Mouse (Mus musculus) CD4-positive, CD25-positive, alpha-beta regulatory T cell, adult 2 months (primary cell): Measurements from ENCODE around the gene Zbtb26.

Experiments
- DNase-seq: peaks from one replicate; pipeline ENCODE4 v3.0.0-alpha.2; 2012; ENCODE audit warnings: low read depth, low spot score

Zbtb26 gene

DNA sequence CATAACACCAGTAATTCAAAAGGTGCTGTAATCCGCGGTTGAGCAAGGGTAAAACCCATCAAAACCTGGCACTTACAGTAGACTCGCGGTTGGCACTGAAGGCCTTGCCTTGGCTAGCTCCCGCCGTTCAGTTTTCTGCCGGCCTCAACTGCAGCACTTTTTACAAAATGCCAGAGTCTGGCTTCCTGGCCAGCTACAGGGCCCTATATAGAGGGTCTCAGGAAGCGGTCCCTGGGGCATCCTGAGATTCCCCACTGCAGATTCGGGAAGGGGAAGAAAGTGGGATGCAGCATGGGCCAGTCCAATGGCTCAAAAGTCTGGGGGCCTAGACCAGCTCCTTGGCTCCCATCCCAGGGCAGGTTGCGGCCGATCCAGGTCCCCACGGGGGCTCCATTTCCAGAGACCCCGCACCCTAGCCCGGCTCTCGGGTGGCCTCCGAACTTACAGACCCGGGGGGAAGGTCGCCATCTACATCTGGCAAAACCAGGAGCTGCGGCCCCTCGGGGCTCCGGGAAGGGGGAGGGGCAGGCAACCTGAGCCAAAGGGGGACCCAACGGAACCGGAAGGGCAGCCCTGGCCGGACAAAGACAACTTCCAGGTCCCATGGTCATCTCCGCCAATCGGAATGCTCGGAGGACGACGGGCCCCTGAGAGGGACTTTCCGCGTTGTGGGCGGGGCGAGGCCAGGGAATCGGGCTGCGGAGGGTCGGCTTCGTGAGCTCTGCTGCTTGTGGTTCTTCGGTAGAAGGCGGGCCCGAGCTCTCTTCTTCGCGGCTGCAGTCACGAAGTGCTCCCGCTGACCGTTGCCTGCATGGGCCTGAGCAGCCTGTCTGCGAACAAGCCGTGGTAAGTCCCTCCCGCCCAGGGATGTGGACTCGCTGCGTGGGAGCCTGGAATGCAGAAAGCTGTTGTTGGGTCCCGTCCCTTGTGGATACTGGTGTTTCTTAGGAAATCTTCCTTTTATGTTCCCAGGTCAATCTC, at the start of gene Zbtb26, which contains the start of the genes Zbtb6 and Rabgap1:
Zbtb26 (minus strand) TSS at position 525 of the 981 bp plus-strand sequence.
Zbtb6 (minus strand) TSS at position 561 of the 981 bp plus-strand sequence.
Rabgap1 (plus strand) TSS at position 669 of the 981 bp plus-strand sequence.
- peak; percentile 93 for DNase-seq

DNA sequence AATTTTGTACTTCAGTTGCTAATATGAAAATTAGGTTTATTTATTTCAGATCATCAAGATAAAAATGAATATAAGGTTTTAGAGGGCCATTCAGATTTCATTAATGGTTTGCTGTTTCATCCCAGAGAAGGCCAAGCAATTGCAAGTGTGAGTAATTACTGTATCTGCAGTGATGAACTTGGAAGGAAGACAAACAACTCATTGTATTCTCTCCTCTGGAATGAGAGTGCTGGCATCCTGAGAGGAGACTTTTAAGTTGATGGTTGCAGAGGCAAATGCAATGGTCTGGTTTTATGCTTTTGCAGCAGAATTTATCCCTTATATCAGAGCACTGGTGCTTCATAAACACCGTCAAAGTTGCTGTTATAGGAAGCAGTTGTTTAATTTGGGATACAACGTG, 46.0 kb upstream of the Zbtb26 start:
- no peak for DNase-seq

DNA sequence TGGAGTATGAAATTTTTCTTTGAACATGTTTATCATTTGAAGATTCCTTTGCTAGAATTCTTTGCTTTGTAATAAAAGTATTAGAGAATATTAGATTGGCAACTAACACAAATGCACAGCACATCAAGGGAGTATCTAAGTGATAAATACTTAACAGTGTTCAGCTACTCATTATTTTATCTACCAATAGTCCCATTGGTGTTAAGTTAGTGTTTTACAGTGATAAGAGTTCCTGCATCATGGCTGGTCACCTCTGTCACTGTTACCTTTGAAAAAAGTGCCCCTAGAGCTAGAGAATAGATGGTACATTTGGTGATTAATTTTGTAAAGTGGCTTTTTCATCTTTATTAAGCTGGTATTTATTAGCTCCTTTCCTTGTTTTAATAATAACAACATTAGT, 43.5 kb upstream of the Zbtb26 start:
- no peak for DNase-seq

DNA sequence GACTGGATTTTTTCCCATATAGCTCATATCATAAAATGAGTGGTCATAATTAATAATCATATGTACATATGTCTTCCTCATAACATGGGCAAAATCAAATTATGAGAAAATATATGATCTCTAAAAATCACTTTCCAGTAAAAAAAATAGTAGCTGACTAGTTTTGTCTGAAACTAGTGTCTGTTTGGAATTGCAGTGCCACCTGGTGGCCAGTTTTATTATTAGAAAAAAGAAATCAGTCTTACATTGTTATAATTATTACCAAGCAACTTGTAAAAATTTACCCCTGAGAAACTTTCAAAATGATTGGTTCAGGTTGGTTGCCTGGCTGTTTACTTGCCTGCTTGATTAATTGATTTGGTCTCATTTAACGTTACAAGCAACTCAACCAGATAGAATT, 42.4 kb upstream of the Zbtb26 start:
- peak; percentile 73 for DNase-seq

DNA sequence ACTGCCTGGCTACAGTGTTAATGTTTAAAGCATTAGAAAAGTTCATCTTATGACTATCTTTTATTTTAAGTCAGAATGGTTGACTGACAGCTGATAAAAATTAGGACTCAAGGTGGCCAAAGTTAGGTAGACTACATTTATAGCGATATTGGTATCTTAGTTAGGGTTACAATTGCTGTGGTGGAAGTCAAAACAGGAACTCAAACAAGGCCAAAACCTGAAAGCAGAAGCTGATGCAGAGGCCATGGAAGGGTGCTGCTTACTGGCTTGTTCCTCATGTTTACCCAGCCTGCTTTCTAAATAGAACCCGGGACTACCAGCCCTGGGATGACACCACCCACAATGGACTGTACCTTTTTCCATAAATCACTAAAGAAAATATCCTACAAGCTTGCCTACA, 41.2 kb upstream of the Zbtb26 start:
- DNase-seq = no peak

DNA sequence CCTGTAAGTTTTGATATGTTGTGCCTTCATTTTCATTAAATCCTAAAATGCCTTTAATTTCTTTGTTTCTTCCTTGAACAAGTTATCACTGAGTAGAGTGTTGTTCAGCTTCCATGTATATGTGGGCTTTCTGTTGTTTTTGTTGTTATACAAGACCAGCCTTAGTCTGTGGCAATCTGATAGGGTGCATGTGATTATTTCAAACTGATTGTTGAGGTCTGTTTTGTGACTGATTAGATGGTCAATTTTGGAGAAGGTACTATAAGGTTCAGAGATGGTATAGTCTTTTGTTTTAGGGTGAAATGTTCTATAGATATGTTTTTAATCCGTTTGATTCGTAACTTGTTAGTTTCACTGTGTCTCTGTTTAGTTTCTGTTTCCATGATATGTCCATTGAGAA, 37.1 kb upstream of the Zbtb26 start:
- no peak for DNase-seq

DNA sequence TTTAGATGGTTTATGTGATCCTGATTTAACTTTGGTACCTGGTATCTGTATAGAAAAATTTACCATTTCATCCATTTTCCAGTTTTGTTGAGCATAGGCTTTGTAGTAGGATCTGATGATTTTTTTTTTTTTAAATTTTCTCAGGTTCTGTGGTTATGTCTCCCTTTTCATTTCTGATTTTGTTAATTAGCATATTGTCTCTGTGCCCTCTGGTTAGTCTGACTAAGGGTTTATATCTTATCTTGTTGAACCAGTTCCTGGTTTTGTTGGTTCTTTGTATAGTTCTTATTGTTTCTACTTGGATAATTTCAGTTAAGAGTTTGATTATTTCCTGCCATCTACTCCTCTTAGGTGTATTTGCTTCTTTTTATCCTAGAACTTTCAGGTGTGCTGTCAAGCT, 36.6 kb upstream of the Zbtb26 start:
- DNase-seq = no peak

DNA sequence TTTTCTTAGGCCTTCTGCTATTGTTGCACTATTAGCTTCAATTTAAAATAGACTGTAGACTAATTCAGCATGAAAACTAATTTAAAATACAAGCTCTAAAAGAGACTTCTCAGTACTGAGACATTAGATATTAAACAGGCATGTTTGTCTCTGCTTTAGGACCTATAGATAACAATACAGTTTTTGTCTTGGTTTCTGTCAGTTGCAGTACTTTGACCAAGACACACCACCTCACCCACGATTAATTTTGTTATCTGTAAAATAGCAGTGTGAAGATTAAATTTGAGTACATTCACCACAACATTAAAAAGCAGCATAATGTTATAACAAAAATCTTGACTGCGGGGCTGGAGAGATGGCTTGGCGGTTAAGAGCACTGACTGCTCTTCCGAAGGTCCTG, 23.3 kb upstream of the Zbtb26 start:
- DNase-seq = no peak

DNA sequence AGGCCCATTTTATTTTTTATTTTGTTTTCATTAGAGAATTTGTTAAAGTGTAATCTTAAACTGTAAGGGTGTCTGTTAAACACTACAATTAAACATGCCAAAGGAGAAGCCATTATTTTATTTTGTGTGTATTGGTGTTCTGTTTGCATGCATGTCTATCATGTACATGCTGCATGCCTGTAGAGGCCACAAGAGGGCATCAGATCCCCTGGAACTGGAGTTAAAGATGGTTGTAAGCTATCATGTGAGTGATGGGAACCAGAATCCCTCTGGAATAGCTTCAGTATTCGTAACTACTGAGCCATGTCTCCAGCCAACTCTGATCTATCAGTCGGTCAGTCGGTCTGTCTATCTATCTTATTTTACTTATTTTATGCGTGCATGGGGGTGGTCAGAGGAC, 17.8 kb upstream of the Zbtb26 start:
- no peak for DNase-seq

DNA sequence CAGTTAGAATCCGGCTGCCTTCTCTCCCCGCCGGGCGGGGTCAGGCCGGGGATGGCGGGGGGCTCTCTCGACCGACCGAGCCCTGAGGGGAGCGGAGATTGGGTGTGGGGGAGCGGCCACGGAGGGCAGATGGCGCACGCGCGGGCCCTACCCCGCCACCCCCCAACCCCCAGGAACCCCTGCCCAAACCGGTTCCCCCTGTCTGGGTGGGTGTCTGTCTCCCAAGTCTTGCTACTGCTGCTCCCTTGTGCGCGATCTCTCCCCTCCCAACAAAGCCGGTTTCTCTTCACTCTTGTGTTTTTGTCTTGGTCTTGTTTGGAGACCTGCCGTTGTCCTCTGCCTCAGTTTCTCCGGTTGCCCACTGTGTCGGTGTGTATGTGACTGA, 9.4 kb upstream of the Zbtb26 start:
- DNase-seq = no peak

DNA sequence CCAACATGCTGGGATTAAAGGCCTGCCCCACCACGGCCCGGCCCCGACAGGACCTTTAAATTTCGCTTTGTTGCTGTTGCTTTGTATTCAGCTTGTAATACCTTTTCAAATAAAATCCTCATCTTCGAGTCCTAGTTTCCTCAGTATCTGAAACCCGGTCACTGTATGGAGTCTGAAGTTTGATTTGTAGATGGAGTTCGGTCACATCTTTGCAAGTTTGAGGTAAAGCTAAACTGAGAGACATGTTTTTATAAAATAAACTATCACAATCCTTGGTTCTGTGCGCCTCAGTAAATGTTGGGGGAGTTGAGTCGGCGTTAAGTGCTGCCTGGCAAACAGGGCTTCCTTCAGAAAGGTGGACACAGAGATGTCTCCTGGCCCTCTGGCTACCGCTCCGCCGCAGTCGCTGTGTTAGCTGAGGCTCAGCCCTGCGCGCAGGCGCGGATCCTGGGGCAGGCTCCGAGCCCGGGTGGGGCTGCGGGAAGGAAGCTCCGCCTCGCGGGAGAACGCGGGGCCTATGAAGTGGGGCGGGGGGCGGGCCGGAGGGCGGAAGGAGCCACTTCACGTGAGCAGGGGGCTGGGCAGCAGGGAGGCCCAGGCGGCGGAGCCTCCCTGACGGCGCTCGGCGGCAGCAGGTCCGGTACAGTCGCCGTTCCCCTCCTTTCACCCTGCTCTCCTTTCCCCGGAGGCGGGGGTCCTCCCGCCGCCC, 8.9 kb upstream of the Zbtb26 start:
- peak; percentile 97 for DNase-seq

DNA sequence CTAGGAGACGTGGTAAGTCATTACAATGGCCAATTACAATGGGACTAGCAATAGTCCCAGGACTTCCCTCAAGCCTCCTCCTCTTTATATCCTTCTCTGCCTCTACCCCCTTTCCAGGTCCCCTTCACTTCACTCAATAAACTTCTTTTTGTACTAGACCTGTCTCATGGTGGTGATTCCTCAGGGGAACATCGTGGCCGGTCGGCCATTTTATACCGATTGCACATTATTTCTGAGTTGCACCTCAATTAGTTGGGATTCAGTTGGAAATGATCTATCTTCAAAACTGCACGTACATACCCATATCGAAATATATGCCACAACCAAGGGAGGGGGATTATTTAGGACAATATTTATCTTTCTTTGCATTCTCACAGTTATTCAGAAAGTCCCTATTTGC, 11.3 kb downstream of the Zbtb26 start:
- no peak for DNase-seq

DNA sequence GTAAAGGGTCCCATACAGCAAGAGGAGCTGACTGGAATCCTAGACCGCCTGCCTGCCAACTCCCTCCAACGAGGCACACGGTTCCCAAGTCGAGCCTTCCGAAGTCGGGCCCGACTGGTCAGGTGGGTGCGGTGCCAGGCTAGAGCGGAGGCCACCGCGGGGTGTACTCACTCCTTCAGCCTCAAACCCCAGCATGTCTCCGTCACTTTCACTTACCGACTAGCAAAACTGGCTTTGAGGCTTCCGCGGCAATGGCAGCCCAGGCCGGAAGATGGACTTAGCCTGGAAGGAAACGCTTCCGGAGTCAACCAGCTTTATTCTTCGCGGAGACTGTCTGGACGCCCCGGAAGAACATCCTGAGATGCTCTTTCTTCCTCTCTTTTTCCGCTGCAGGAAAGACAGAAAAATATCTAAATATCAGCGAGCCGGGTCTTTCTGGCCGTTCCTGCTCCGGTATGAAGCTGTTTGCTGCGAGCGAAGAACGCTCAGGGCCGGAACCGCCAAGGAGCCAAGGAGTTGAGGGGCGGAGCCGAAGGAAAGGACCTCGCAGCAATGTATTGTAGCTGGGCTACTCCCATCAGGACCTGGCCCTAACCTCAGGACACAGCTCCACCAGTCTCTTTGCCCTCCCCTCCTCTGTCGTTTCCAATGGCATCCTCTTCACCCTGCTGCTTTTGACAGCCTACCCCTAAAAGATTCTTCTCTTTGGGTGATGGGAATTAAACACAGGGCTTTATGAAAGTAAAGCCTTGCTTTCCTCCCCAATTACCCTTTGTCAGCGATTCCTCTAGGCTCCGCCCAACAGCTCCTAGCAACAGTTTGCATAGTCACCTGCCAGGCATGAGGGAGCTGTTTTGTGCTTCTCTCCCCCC, 12.1 kb downstream of the Zbtb26 start:
- peak; percentile 92 for DNase-seq

DNA sequence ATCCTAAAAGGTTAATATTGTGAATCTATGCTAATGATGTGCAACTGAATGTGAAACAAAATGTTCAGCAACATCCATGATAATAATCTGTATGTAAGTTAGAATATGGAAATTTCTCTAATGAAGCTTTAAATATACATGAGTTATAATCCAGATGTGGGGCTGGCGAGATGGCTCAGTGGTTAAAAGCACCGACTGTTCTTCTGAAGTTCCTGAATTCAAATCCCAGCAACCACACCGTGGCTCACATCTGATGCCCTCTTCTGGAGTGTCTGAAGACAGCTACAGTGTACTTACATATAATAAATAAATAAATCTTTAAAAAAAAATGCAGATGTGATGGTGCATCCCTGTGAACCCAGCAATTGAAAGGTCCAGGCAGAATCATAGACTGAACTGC, 19.3 kb downstream of the Zbtb26 start:
- peak; percentile 28 for DNase-seq

DNA sequence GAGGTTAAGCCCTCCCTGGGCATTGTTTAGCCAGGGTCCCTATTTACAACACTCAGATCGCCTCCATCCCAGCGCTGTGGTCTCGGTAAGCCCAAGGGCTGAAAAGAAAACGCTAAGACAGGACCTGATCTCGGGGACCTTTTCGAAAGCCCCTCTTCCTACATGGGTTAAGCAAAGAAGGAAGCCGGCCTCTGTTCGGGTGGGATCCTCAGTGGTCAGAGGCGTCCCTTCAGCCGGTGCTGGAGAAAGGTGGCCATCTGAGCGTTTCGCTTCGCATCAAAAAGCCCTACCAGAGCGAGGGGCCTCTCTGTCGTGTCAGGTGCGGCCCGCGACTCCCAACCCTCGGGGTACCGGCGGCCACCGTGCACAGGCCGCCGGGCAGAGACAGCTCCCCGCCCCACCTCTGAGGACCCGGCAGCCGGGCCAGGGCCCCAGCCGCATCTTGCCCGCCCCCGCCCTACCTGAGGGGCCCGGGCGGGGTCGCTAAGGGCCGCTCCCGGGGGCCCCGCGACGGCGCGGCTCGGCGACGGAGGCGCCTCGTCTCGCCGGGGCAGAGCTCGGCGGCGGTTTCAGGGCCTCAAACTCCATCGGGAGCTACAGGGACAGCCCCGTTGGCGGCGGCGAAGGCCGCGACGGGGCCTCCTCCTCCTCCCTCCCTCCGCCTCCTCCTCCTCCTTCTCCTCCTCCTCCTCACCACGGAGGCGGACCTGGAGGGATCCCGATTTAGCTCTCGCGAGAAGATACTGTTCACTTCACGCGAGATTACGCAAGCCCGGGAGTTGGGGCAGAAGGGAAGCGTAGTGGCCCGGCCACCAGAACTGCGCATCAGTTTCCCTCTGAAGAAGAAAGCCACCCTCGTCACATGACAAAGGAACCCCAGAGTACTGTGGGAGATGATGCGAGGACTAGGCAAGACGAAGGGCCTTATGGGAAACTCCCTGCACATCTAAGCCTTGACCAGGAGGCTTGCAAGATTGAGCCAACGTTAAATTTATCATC, 20.3 kb downstream of the Zbtb26 start, which contains the start of gene Rc3h2:
Rc3h2 (minus strand) TSS at position 598 of the 999 bp plus-strand sequence.
- peak; percentile 97 for DNase-seq

DNA sequence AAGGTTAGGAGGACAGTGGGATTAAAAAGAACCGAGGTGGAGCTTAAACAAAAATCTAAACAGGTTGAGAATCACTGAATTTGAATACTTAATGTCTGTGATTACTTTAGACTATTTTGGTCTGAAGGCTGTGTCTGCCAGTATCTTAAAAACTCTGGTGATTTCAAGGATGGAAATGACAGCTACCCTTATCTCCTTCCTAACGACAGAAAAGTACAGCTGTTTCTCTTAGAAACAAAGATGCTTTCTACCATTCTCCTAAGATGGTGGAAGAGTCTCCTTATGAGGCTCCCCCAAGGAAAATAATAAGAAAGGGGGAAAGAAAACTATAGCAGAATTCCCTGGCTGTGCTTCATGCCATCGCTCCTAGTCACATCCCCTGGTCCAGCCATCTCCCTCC, 21.0 kb downstream of the Zbtb26 start:
- no peak for DNase-seq

DNA sequence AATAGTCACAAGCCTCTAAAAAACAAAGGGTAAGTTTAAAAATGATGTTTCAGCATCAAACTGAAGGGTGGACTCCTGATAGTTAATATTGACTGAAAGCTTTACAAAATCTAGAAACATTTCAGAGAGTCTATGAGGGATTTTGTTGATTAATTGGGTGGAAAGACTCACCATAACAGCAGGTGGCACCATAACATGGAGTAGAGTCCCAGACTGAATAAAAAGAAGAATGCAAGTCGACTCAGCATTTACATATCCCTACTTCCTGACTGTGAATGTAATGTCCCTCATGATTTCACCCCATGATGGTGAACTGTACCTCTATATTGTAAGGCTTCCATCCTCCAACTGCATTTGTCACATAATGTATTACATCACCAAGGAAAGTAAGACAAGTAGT, 47.4 kb downstream of the Zbtb26 start:
- DNase-seq = peak; percentile 33

DNA sequence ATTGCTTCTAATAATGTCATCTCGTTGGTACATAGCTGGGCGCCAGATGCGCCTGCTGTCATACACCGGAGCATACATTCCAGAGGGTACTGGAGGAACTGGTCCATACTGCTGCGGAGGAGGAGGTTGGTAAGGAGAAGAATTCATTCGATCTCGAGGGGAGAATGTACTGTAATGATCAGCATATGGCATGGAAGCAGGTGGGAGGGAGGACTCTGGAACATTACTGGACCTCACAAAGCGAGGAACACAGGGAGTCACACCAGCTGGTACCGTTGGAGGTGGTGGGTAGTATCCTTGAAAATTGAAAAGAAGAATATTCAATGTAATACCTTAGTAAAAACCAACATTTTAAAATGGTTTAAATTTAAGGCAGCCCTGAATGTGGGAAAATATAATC, 60.0 kb downstream of the Zbtb26 start:
- DNase-seq = no peak
